Mouse (Mus musculus) forebrain, embryonic 11.5 days (tissue): Measurements from ENCODE around the gene Cacna2d4. TPM values are rescaled to one million over a fixed set of nuclear protein-coding genes. Genes with fewer than 3 reads are reported as not detected.

Experiments used
- ATAC-seq: fragments of 200-750 bp; cut with Nextera tagmentation; replicated peaks from 2 replicates; pipeline ENCODE4 v1.8.0; 2017; ENCODE audit warnings: moderate TSS enrichment; ENCODE audit not compliant: low FRiP score
- DNase-seq: peaks from one replicate; pipeline ENCODE4 v3.0.0-alpha.2; 2017; ENCODE audit warnings: low spot score
- H3K27ac ChIP-seq: fragments of 300-500 bp; sonication (generic); 2 replicates; pipeline ENCODE4 v1.5.1; 2014; ENCODE audit warnings: low read depth, low read length
- H3K27me3 ChIP-seq: fragments of 300-500 bp; sonication (generic); 2 replicates; pipeline ENCODE4 v1.6.1; 2014; ENCODE audit warnings: mild to moderate bottlenecking, low read length, mixed read lengths; ENCODE audit not compliant: control insufficient read depth, insufficient read depth
- H3K36me3 ChIP-seq: fragments of 300-500 bp; sonication (generic); 2 replicates; pipeline ENCODE4 v1.6.1; 2014; ENCODE audit warnings: mild to moderate bottlenecking, low read length, moderate library complexity, mixed read lengths; ENCODE audit not compliant: control insufficient read depth, insufficient read depth
- H3K4me1 ChIP-seq: fragments of 300-500 bp; sonication (generic); replicated peaks from 2 replicates; pipeline ENCODE4 v1.6.1; 2014; ENCODE audit warnings: low read length, mixed read lengths; ENCODE audit not compliant: control insufficient read depth, insufficient read depth
- H3K4me2 ChIP-seq: fragments of 300-500 bp; sonication (generic); 2 replicates; pipeline ENCODE4 v1.6.1; 2014; ENCODE audit warnings: low read depth, mild to moderate bottlenecking, low read length, moderate library complexity, mixed read lengths; ENCODE audit not compliant: severe bottlenecking
- H3K4me3 ChIP-seq: fragments of 300-500 bp; sonication (generic); 2 replicates; pipeline ENCODE4 v1.5.1; 2014; ENCODE audit warnings: low read depth, low read length
- H3K9ac ChIP-seq: fragments of 300-500 bp; sonication (generic); 2 replicates; pipeline ENCODE4 v1.6.1; 2014; ENCODE audit warnings: low read length
- H3K9me3 ChIP-seq: fragments of 300-500 bp; sonication (generic); 2 replicates; pipeline ENCODE4 v1.6.1; 2016; ENCODE audit warnings: low read length, mixed read lengths; ENCODE audit not compliant: control insufficient read depth
- WGBS: fragments of 180-500 bp; shearing (Covaris S2); extraction: QIAGEN DNeasy Blood & Tissue Kit; methylation state at CpG from one replicate; pipeline ENCODE4 v1.1.7; 2014; 5-methylcytosine and 5-hydroxymethylcytosine counted together
- polyA plus RNA-seq: library from polyadenylated mRNA; unstranded; fragments of >200 nt; fragmentation: Nextera tagmentation; extraction: Ambion mirVana; gene quantifications from 2 replicates; pipeline ENCODE4 v1.2.1, GENCODE M21; 2014

Gene Cacna2d4
- polyA plus RNA-seq: 0.05 TPM in 1 of 2 replicates, not detected in the other

DNA sequence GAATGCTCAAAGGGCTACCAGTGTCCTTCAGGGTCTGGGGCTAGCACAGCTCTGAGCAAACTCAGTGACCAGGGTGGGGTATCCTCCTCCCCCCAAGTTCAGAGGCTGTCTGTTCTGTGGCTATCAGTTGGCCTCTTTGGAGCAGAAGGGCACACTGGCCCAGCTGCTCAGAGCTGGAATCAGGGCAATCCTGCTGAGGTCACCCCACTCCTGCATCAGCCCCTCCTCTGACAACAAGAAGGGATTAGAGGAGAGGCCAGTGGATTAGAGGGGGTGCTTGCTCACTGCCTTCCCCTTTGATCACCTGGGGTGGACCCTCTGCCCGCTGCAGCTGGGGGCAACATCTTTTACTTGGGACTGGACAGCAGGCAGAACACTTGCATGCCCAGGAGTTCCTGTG, at the start of gene Cacna2d4:
Cacna2d4 (plus strand) TSS at position 286 of the 400 bp plus-strand sequence.
- Histone ChIP-seq H3K4me3 (no peak within 1 kb of the TSS), H3K36me3 (no peaks in the 10 kb centered on the region), H3K27ac (no peak within 1 kb of the TSS), H3K27me3 (no peaks in the 10 kb centered on the region), H3K9ac (no peak within 1 kb of the TSS), H3K4me2 (no peak within 1 kb of the TSS), H3K4me1 (no peaks in the 10 kb centered on the region; the same call in 1 of the 2 replicates), H3K9me3 (no peaks in the 10 kb centered on the region)
- WGBS: 67% methylated on average over 1 of the region's 1 CpGs
- DNase-seq: no peak
- ATAC-seq: no peak

DNA sequence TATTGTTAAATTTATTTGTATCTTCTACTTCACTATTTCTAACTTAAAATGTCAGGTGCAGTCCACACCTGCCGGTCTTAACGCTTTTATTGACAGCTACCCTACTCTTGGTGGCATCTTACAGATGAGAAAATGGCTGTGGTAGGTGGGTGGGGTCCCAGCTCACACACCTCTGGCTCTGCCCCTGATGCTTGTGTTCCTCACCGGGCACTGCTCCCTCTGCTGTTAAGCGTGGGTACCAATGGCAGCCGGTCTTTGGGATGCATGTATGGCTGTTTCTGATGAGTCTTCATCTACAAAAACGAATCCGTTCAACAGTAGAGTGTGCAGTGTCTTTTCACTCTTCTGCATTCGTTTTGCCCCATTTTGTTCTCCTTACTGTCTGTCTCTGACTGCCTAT, 49.7 kb upstream of the Cacna2d4 start:
- Histone ChIP-seq H3K4me3 (no peak overlapping the region), H3K9me3 (no peaks in the 10 kb centered on the region), H3K9ac (no peak overlapping the region), H3K27me3 (no peaks in the 10 kb centered on the region), H3K36me3 (no peaks in the 10 kb centered on the region; the same call in 1 of the 2 replicates), H3K27ac (no peak overlapping the region), H3K4me1 (no peaks in the 10 kb centered on the region), H3K4me2 (no peak overlapping the region)
- ATAC-seq (no peak), DNase-seq (no peak)
- WGBS: 60% methylated on average over 8 of the region's 8 CpGs

DNA sequence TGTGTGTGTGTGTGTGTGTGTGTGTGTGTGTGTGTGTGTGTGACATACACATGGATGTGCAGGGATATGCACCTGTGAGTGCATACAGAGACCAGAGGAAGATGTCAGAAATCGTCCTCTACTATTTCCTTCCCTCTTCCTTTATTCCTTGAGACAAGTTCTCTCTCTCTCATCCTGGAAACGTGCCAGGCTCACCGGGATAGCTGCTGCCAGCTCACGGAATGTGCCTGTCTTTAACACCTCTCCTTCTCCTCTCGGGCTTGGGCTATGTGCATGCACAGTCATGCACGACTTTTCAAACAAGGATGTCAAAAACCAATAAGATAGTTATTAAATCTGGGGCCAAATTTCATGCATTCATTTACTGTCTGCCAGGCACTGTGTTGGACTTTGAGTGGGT, 48.7 kb upstream of the Cacna2d4 start:
- no peak overlapping the region for H3K9ac ChIP-seq
- no peaks in the 10 kb centered on the region for H3K4me1 ChIP-seq
- H3K27me3 ChIP-seq: no peaks in the 10 kb centered on the region
- ATAC-seq (no peak), DNase-seq (no peak)
- H3K27ac ChIP-seq: no peak overlapping the region
- no peak overlapping the region for H3K4me3 ChIP-seq
- H3K4me2 ChIP-seq: no peak overlapping the region
- H3K36me3 ChIP-seq: peaks cover 2% of the 10 kb centered on the region; the same call in 1 of the 2 replicates
- 83% methylated on average over 6 of the region's 6 CpGs for WGBS
- H3K9me3 ChIP-seq: no peaks in the 10 kb centered on the region

DNA sequence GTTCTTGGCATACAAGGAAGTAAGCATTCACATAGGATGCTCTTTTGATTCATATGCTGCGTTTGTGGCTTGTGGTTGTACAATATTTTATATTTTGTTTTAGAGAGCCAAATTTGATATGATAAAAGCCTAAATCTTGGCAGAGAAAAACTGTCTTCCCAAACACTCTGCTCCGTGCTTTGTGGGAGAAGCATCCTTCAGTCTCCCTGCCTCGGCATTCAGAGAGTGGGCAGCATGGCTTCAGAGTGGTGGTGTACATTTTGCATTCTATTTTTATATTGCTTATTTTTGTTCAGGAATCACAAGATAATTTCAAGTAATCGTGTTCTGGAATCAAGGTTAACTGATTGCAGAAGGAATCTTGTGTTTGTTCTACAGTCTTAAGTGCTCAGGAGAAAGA, 44.8 kb upstream of the Cacna2d4 start:
- Histone ChIP-seq H3K27me3 (no peaks in the 10 kb centered on the region), H3K36me3 (peaks cover 2% of the 10 kb centered on the region; the same call in 1 of the 2 replicates), H3K4me2 (no peak overlapping the region), H3K9ac (no peak overlapping the region), H3K4me3 (no peak overlapping the region), H3K4me1 (no peaks in the 10 kb centered on the region), H3K27ac (no peak overlapping the region), H3K9me3 (no peaks in the 10 kb centered on the region)
- no peak for DNase-seq
- ATAC-seq: no peak
- 93% methylated on average over 4 of the region's 4 CpGs for WGBS

DNA sequence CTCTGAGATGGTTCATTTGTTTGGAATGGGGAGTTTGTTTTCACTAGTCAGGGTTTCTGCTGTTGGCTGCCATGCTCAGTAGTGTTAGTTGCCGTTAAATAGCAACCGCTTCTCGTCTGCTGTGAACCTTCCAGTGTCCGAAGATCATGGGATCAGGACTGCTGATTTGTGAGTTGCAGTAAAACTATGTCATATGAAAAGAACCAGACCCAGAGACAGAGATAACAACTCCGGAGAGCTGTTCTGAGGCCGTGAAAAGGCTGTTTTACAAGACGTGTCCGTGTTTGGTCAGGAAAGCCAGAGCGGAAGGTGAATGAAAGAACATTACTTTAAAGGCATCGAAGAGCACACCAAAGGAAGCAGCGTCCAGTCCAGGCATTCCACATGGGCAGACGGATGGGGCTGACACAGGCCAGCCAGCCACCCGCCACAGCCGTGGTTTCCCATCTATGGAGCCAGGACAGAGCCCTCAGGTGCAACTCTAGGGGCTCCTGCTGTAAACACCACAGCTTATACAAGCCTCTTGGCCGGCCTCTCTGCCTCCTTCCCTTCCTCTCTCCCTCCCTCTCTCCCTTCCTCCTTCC, 42.7 kb upstream of the Cacna2d4 start:
- Histone ChIP-seq H3K4me1 (peaks cover 3% of the 10 kb centered on the region; the same call in 1 of the 2 replicates), H3K9me3 (no peaks in the 10 kb centered on the region), H3K9ac (no peak overlapping the region), H3K27me3 (no peaks in the 10 kb centered on the region), H3K4me3 (no peak overlapping the region), H3K4me2 (no peak overlapping the region), H3K36me3 (peaks cover 2% of the 10 kb centered on the region; the same call in 1 of the 2 replicates), H3K27ac (no peak overlapping the region)
- WGBS: 94% methylated on average over 15 of the region's 15 CpGs
- DNase-seq: no peak
- ATAC-seq: no peak

DNA sequence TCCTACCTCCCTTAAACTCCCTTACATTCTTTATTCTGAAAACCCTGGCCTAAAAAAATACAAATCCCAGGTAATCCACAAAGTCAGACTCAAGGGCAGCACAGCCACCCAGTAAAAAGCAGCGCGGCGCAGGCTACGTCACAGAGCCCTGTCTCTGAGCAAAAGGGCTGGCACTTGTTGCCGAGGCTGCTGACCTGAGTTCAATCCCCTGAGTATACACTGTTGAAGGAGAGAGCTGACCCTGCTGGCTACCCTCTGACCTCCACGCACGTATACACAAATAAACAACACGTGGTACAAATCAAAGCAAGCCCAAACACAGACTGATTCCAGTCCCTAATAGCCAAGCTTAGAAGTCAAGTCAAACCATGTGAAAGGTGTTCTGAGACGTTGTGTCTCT, 42.2 kb upstream of the Cacna2d4 start:
- DNase-seq: no peak

DNA sequence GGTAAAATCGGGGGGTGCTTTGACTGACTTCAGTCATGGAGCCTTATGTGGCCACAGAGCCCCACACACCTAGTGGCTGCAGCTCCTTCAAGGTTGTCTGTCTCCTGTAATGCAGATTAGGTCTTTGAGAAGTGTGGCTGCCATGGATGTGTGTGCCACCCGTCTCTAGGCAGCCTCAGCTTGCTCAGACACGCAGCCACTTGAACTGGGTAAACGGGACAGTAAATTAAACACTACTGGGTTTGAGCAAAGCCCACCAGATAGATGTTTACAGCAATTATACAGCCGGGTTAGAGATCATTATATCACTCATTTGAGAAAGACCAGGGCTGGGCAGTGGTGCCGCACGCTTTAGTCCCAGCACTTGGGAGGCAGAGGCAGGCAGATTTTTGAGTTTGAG, 41.7 kb upstream of the Cacna2d4 start:
- no peak for ATAC-seq
- Histone ChIP-seq H3K4me3 (no peak overlapping the region), H3K36me3 (peaks cover 2% of the 10 kb centered on the region; the same call in 1 of the 2 replicates), H3K4me1 (peaks cover 7% of the 10 kb centered on the region; the same call in 1 of the 2 replicates), H3K27ac (no peak overlapping the region), H3K9ac (no peak overlapping the region), H3K4me2 (no peak overlapping the region), H3K27me3 (no peaks in the 10 kb centered on the region), H3K9me3 (no peaks in the 10 kb centered on the region)
- DNase-seq: no peak
- 87% methylated on average over 7 of the region's 7 CpGs for WGBS

More for the DNA sequence above, 42.2 kb upstream of the Cacna2d4 start:
- WGBS: 82% methylated on average over 9 of the region's 9 CpGs
- no peak overlapping the region for H3K9ac ChIP-seq
- H3K9me3 ChIP-seq: no peaks in the 10 kb centered on the region
- no peak overlapping the region for H3K4me3 ChIP-seq
- H3K36me3 ChIP-seq: peaks cover 2% of the 10 kb centered on the region; the same call in 1 of the 2 replicates
- peaks cover 6% of the 10 kb centered on the region; the same call in 1 of the 2 replicates for H3K4me1 ChIP-seq
- ATAC-seq: no peak
- H3K27me3 ChIP-seq: no peaks in the 10 kb centered on the region
- H3K27ac ChIP-seq: no peak overlapping the region
- H3K4me2 ChIP-seq: no peak overlapping the region

DNA sequence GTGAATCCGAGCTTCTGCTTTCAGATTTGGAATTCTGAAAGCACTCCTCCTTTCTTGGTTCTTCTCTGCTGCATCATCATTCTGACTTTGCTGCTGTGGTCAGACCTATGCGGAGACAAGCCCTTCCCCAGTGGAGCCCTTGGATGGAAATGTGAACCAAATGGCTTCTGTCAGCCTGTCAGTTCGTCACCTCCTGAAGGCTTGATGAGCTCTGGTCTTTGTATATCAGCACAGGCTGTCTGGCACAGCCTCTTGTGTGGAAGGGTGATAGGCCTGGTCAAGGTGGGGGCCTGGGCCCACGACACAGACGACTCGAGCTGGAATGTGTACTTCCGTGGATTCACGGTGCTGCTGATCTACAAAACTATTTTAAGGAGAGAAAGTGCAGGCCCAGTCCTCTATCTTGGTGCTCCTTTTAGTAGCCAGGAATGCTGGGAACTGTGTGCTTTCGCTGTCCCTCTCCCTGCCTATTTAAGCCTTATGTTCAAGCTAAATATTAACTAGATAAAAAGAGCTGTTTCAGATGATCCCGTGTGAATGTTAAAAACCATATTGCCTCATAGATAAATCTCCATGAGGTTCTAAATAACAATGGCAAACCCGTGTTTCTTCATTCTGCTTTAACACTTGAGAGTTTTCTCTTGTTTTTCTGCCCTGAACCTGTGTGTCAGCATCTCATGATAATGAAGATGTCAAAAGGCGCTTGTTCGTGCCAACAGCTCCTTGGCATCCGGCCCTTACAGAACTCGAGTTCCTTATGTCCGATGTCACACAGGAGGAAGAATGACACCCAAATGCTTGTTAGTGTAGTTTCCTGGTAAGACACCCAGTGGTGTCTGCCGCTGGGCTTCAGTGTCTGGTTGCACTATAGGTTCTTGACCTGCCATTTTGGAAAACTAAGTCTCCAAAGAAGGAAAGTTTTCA, 39.7 kb upstream of the Cacna2d4 start, which contains the start of gene Cacna1c:
Cacna1c (minus strand) TSS at position 37 of the 924 bp plus-strand sequence.
- Histone ChIP-seq H3K27ac (no peak within 1 kb of the TSS), H3K4me3 (no peak within 1 kb of the TSS), H3K9me3 (no peaks in the 10 kb centered on the region), H3K9ac (no peak within 1 kb of the TSS), H3K36me3 (peaks cover 2% of the 10 kb centered on the region; the same call in 1 of the 2 replicates), H3K4me2 (no peak within 1 kb of the TSS), H3K4me1 (peaks cover 7% of the 10 kb centered on the region; the same call in 1 of the 2 replicates), H3K27me3 (no peaks in the 10 kb centered on the region)
- 93% methylated on average over 17 of the region's 17 CpGs for WGBS
- ATAC-seq (no peak), DNase-seq (peak; percentile 42)
